Mouse (Mus musculus) ES-Bruce4 (cell line): ENCODE measurements around the gene Pigk.

Experiments used
- CTCF ChIP-seq: IDR thresholded peaks from one replicate; pipeline ENCODE4 v1.8.1; 2011; ENCODE audit warnings: low read depth, low read length
- EP300 ChIP-seq: IDR thresholded peaks from 2 replicates; pipeline ENCODE4 v1.6.1; 2011; ENCODE audit warnings: low read depth, low read length; ENCODE audit not compliant: insufficient read depth
- POLR2A ChIP-seq: IDR thresholded peaks from one replicate; pipeline ENCODE4 v1.8.1; 2011; ENCODE audit warnings: low read length; ENCODE audit not compliant: insufficient read depth

DNA sequence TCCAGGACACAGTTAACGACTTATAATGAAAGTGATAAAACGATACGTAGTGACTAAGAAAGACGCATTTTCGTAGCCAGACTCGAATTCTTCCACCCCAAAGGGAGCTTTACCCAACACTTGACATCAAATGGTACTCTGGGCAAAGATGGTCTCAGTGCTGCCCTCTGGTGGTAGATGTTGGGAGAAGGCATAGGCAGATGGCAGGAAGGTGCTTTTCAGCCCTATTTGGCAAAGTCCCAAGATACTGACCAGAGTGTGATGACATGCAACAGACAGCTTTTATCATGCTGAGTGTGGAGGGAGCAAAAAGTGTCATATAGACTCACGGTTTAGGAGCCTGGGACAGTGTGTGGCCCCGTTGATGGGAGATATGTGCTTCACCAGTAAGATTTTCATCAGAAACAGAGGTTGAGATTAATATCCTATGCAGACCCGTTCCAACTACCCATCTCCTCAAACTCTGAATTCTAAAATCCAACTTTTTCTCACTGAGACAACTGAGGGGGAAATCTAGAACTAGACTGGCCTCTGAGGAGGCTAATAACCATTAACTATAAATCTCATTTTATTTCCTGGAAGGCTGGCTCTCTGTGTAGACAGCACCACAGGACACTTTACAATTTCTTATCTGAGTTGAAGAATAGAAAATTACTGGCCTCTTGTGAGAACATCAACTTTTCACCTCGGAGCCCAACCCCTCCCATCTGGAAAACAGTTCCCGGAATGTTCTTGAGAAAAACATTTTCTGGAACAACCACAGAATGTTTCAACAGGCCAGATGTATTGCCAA, 244.7 kb downstream of the Pigk start:
- TF ChIP-seq POLR2A (no peak), CTCF (peak; percentile 83), EP300 (no peak)
